Mouse (Mus musculus): Measurements from ENCODE around the gene Lrrc4. TPM values are rescaled to one million over a fixed set of nuclear protein-coding genes. Genes with fewer than 3 reads are reported as not detected.

The Lrrc4 gene
- polyA plus RNA-seq, 1 experiment = 0.72 TPM

DNA sequence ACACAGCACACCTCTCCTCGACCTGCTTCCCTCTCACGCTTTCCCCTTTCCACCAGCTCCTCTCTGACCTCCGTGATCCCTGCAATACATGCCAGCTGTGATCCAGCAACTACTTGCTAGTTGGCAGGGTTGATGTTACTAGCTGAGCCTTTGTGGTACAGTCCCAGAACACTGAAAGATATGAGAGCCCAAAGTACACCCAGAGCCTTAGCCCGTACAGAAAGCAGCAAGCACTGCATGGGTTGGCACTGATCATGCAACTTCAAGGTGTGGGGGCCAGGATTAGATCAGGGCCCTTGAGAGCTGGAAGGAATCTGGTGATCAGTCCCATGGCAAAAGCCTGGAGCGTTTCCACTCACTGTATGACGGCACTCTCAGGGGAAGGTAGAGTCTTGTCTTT is 16.1 kb upstream of the Lrrc4 start:
- Histone ChIP-seq H3K27me3 (ENCODE audit: control insufficient read depth, insufficient read depth, low read length, poor library complexity, severe bottlenecking) (no peaks in the 10 kb centered on the region), H3K36me3 (ENCODE audit: control insufficient read depth, insufficient read depth, low read length, poor library complexity, severe bottlenecking) (no peaks in the 10 kb centered on the region), H3K9me3 (replicated peaks; ENCODE audit: control insufficient read depth, insufficient read depth, low read length, poor library complexity, severe bottlenecking) (no peaks in the 10 kb centered on the region), H3K9ac (ENCODE audit: low read depth, poor library complexity, severe bottlenecking) (no peak overlapping the region), H3K4me1 (ENCODE audit: control insufficient read depth, insufficient read depth, low read length) (no peaks in the 10 kb centered on the region), H3K4me3 (ENCODE audit: low read depth, low read length) (no peak overlapping the region), H3K27ac (ENCODE audit: insufficient read depth, low read length) (no peak overlapping the region)
- TF ChIP-seq CTCF (IDR thresholded peaks at IDR 0.05; ENCODE audit: low read depth, low read length) = no peak
- TF ChIP-seq EP300 (IDR thresholded peaks at IDR 0.05; ENCODE audit: insufficient read depth, low read depth, low read length) = no peak
- TF ChIP-seq POLR2A (IDR thresholded peaks at IDR 0.05; ENCODE audit: insufficient read depth, low read length) = no peak

- no peaks in the 10 kb centered on the region for H3K9me3 ChIP-seq (replicated peaks; ENCODE audit: control insufficient read depth, insufficient read depth, low read length, poor library complexity, severe bottlenecking)
- no peaks in the 10 kb centered on the region for H3K27me3 ChIP-seq (ENCODE audit: control insufficient read depth, insufficient read depth, low read length, poor library complexity, severe bottlenecking)
- TF ChIP-seq POLR2A (IDR thresholded peaks at IDR 0.05; ENCODE audit: insufficient read depth, low read length) = no peak
- TF ChIP-seq EP300 (IDR thresholded peaks at IDR 0.05; ENCODE audit: insufficient read depth, low read depth, low read length) = no peak
- no peak for TF ChIP-seq CTCF (IDR thresholded peaks at IDR 0.05; ENCODE audit: low read depth, low read length)
- no peak overlapping the region for H3K9ac ChIP-seq (ENCODE audit: low read depth, poor library complexity, severe bottlenecking)
- no peak overlapping the region for H3K27ac ChIP-seq (ENCODE audit: insufficient read depth, low read length)
- no peaks in the 10 kb centered on the region for H3K36me3 ChIP-seq (ENCODE audit: control insufficient read depth, insufficient read depth, low read length, poor library complexity, severe bottlenecking)
- no peak overlapping the region for H3K4me3 ChIP-seq (ENCODE audit: low read depth, low read length)
- H3K4me1 ChIP-seq (ENCODE audit: control insufficient read depth, insufficient read depth, low read length) = no peaks in the 10 kb centered on the region
These were observed 14.1 kb upstream of the Lrrc4 start for GRCm38 (mm10) chr6:28845610-28846009.

GRCm38 (mm10) chr6:28842375-28843276 is 11.1 kb upstream of the Lrrc4 start:
- Histone ChIP-seq H3K9ac (ENCODE audit: low read depth, poor library complexity, severe bottlenecking) (no peak overlapping the region), H3K9me3 (replicated peaks; ENCODE audit: control insufficient read depth, insufficient read depth, low read length, poor library complexity, severe bottlenecking) (no peaks in the 10 kb centered on the region), H3K4me1 (ENCODE audit: control insufficient read depth, insufficient read depth, low read length) (no peaks in the 10 kb centered on the region), H3K4me3 (ENCODE audit: low read depth, low read length) (no peak overlapping the region), H3K36me3 (ENCODE audit: control insufficient read depth, insufficient read depth, low read length, poor library complexity, severe bottlenecking) (no peaks in the 10 kb centered on the region), H3K27ac (ENCODE audit: insufficient read depth, low read length) (no peak overlapping the region), H3K27me3 (ENCODE audit: control insufficient read depth, insufficient read depth, low read length, poor library complexity, severe bottlenecking) (no peaks in the 10 kb centered on the region)
- no peak for TF ChIP-seq CTCF (IDR thresholded peaks at IDR 0.05; ENCODE audit: low read depth, low read length)
- TF ChIP-seq POLR2A (IDR thresholded peaks at IDR 0.05; ENCODE audit: insufficient read depth, low read length) = no peak
- TF ChIP-seq EP300 (IDR thresholded peaks at IDR 0.05; ENCODE audit: insufficient read depth, low read depth, low read length) = no peak

DNA sequence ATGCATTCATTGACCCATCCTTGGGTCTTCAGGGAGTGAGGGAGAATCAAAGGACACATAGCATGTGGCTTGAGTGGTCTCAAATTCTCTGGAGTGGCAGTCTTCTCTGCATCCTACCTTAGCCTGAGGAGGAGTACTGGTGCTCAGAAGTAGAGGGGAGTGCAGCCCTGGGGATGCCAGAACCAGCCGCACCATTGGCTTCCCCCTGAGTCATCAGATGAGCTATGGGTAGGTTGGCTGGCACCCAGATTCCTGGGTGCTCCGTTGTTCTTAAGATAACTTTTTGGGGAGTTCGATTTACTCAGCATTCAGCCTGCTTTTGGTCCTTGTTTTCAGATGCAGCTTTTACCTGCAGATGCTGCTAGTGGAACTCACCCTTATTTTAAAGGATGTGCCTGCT is 10.0 kb upstream of the Lrrc4 start:
- no peaks in the 10 kb centered on the region for H3K4me1 ChIP-seq (ENCODE audit: control insufficient read depth, insufficient read depth, low read length)

DNA sequence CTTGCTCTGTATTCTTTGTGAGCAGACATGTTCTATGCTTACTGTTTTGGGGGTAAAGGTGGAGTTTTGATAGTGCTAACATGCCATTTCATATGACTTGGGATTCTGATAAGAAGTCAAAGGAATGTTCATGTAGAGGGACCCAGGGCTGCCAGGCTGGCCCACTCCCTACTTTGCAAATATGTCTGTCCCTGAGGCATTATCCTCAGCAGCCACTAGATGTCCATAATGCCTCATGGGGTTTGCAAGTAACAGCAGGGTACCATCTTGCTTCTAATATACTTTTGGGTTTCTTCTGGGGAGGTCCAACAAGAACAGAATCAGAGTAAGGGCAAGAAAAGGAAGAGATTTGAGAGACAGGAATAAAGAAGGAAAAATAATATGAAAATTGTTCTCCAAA is 5.1 kb upstream of the Lrrc4 start:
- Histone ChIP-seq H3K4me3 (ENCODE audit: low read depth, low read length) (no peak overlapping the region), H3K4me1 (ENCODE audit: control insufficient read depth, insufficient read depth, low read length) (no peaks in the 10 kb centered on the region), H3K9ac (ENCODE audit: low read depth, poor library complexity, severe bottlenecking) (no peak overlapping the region), H3K36me3 (ENCODE audit: control insufficient read depth, insufficient read depth, low read length, poor library complexity, severe bottlenecking) (no peaks in the 10 kb centered on the region), H3K27ac (ENCODE audit: insufficient read depth, low read length) (no peak overlapping the region), H3K9me3 (replicated peaks; ENCODE audit: control insufficient read depth, insufficient read depth, low read length, poor library complexity, severe bottlenecking) (no peaks in the 10 kb centered on the region), H3K27me3 (ENCODE audit: control insufficient read depth, insufficient read depth, low read length, poor library complexity, severe bottlenecking) (peaks cover 4% of the 10 kb centered on the region; the same call in 1 of the 2 replicates)
- no peak for TF ChIP-seq CTCF (IDR thresholded peaks at IDR 0.05; ENCODE audit: low read depth, low read length)
- no peak for TF ChIP-seq POLR2A (IDR thresholded peaks at IDR 0.05; ENCODE audit: insufficient read depth, low read length)
- TF ChIP-seq EP300 (IDR thresholded peaks at IDR 0.05; ENCODE audit: insufficient read depth, low read depth, low read length) = no peak

More for the DNA sequence above, 10.0 kb upstream of the Lrrc4 start:
- no peak overlapping the region for H3K4me3 ChIP-seq (ENCODE audit: low read depth, low read length)
- no peak for TF ChIP-seq CTCF (IDR thresholded peaks at IDR 0.05; ENCODE audit: low read depth, low read length)
- TF ChIP-seq EP300 (IDR thresholded peaks at IDR 0.05; ENCODE audit: insufficient read depth, low read depth, low read length) = no peak
- no peak for TF ChIP-seq POLR2A (IDR thresholded peaks at IDR 0.05; ENCODE audit: insufficient read depth, low read length)
- no peak overlapping the region for H3K27ac ChIP-seq (ENCODE audit: insufficient read depth, low read length)
- H3K9me3 ChIP-seq (replicated peaks; ENCODE audit: control insufficient read depth, insufficient read depth, low read length, poor library complexity, severe bottlenecking) = no peaks in the 10 kb centered on the region
- no peaks in the 10 kb centered on the region for H3K27me3 ChIP-seq (ENCODE audit: control insufficient read depth, insufficient read depth, low read length, poor library complexity, severe bottlenecking)
- no peak overlapping the region for H3K9ac ChIP-seq (ENCODE audit: low read depth, poor library complexity, severe bottlenecking)
- H3K36me3 ChIP-seq (ENCODE audit: control insufficient read depth, insufficient read depth, low read length, poor library complexity, severe bottlenecking) = no peaks in the 10 kb centered on the region

GRCm38 (mm10) chr6:28834046-28834445 is 2.5 kb upstream of the Lrrc4 start:
- Histone ChIP-seq H3K4me3 (ENCODE audit: low read depth, low read length) (no peak overlapping the region), H3K4me1 (ENCODE audit: control insufficient read depth, insufficient read depth, low read length) (no peaks in the 10 kb centered on the region), H3K27me3 (ENCODE audit: control insufficient read depth, insufficient read depth, low read length, poor library complexity, severe bottlenecking) (peaks cover 4% of the 10 kb centered on the region; the same call in 1 of the 2 replicates), H3K36me3 (ENCODE audit: control insufficient read depth, insufficient read depth, low read length, poor library complexity, severe bottlenecking) (no peaks in the 10 kb centered on the region), H3K9me3 (replicated peaks; ENCODE audit: control insufficient read depth, insufficient read depth, low read length, poor library complexity, severe bottlenecking) (no peaks in the 10 kb centered on the region), H3K9ac (ENCODE audit: low read depth, poor library complexity, severe bottlenecking) (no peak overlapping the region), H3K27ac (ENCODE audit: insufficient read depth, low read length) (no peak overlapping the region)
- TF ChIP-seq EP300 (IDR thresholded peaks at IDR 0.05; ENCODE audit: insufficient read depth, low read depth, low read length) = no peak
- no peak for TF ChIP-seq CTCF (IDR thresholded peaks at IDR 0.05; ENCODE audit: low read depth, low read length)
- TF ChIP-seq POLR2A (IDR thresholded peaks at IDR 0.05; ENCODE audit: insufficient read depth, low read length) = no peak

All from ES-Bruce4 (cell line).